Mouse (Mus musculus): ENCODE data around the gene Prtn3.

DNA sequence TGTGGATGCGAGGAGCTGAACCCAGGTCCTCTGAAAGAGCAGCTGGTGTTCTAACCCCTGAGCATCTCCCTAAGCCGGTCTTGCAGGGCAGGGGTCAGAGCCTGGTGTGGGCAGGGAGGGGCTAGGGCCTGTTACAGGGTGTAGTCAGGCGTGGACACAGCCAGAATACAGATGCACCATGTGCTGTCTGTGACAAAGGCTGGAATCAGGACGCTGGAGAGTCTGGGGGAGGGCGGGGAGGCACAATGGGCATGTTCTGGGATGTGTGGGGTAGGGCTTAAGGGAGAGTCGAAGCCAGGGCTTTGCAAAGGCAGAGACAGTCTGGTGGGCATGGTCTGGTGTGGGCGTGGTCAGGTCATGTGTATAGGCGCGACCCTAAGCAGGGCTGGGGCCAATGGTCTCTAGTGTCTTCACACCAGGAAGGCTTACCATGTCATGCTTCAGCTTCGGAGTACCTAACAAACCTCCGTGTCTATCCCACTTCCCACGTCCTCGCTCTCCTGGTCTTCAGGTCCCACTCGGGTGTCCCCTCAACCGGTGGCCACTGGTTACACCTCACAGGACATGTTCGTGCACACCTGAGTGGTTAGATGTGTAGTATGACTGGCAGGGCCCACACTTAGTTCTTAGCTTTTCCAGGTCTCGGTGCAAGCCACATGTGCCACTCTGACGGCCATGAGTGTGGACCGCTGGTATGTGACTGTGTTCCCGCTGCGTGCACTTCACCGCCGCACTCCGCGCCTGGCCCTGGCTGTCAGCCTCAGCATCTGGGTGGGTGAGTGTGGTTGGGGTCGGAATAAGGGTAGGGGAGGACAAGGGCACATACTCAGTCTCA, 46.0 kb downstream of the Prtn3 start:
- TF ChIP-seq CTCF (conservative IDR thresholded peaks at IDR 0.05 in 1 of 2, IDR thresholded peaks at IDR 0.05 in 1 of 2; ENCODE audit: low read depth in 2 of 2, low read length in 2 of 2) (no peak), USF2 (conservative IDR thresholded peaks at IDR 0.05; ENCODE audit: low read depth, low read length) (no peak), ELF1 (IDR thresholded peaks at IDR 0.05; ENCODE audit: low read depth, low read length) (no peak), ZC3H11A (IDR thresholded peaks at IDR 0.05; ENCODE audit: low read depth, low read length) (no peak), NRF1 (IDR thresholded peaks at IDR 0.05; ENCODE audit: low read depth, low read length) (no peak), UBTF (IDR thresholded peaks at IDR 0.05; ENCODE audit: low read depth, low read length) (no peak), MAX (IDR thresholded peaks at IDR 0.05; ENCODE audit: low read length) (no peak), HCFC1 (IDR thresholded peaks at IDR 0.05; ENCODE audit: low read depth, low read length) (no peak), CHD1 (IDR thresholded peaks at IDR 0.05; ENCODE audit: low read depth, low read length) (no peak)
